Mouse (Mus musculus) stomach, embryonic 16.5 days (tissue): ENCODE measurements around the gene Olfr145. TPM values are rescaled to one million over a fixed set of nuclear protein-coding genes. Genes with fewer than 3 reads are reported as not detected.

Experiments used
- ATAC-seq: fragments of 200-750 bp; cut with Nextera tagmentation; 2 replicates; pipeline ENCODE4 v1.8.0; 2017; ENCODE audit warnings: moderate number of reproducible peaks, moderate TSS enrichment; ENCODE audit not compliant: insufficient read depth, low FRiP score
- H3K27ac ChIP-seq: fragments of 300-500 bp; sonication (generic); 2 replicates; pipeline ENCODE4 v1.5.1; 2014; ENCODE audit warnings: low read length
- H3K27me3 ChIP-seq: fragments of 300-500 bp; sonication (generic); 2 replicates; pipeline ENCODE4 v1.6.1; 2014; ENCODE audit warnings: low read length, control low read depth, mixed read lengths; ENCODE audit not compliant: control insufficient read depth, insufficient read depth
- H3K36me3 ChIP-seq: fragments of 300-500 bp; sonication (generic); 2 replicates; pipeline ENCODE4 v1.6.1; 2014; ENCODE audit warnings: low read length; ENCODE audit not compliant: control insufficient read depth, insufficient read depth
- H3K4me1 ChIP-seq: fragments of 300-500 bp; sonication (generic); 2 replicates; pipeline ENCODE4 v1.6.1; 2014; ENCODE audit warnings: low read length, control low read depth, mixed read lengths; ENCODE audit not compliant: control insufficient read depth, insufficient read depth
- H3K4me2 ChIP-seq: fragments of 300-500 bp; sonication (generic); 2 replicates; pipeline ENCODE4 v1.6.1; 2014; ENCODE audit warnings: low read depth, low read length, mixed read lengths
- H3K4me3 ChIP-seq: fragments of 300-500 bp; sonication (generic); replicated peaks from 2 replicates; pipeline ENCODE4 v1.5.1; 2014; ENCODE audit warnings: mild to moderate bottlenecking, low read length
- H3K9ac ChIP-seq: fragments of 300-500 bp; sonication (generic); 2 replicates; pipeline ENCODE4 v1.6.1; 2014; ENCODE audit warnings: low read length
- H3K9me3 ChIP-seq: fragments of 300-500 bp; sonication (generic); replicated peaks from 2 replicates; pipeline ENCODE4 v1.6.1; 2016; ENCODE audit warnings: low read length, control low read depth; ENCODE audit not compliant: control insufficient read depth
- WGBS: fragments of 180-500 bp; shearing (Covaris S2); extraction: QIAGEN DNeasy Blood & Tissue Kit; methylation state at CpG from one replicate; pipeline ENCODE4 v1.1.7; 2014; 5-methylcytosine and 5-hydroxymethylcytosine counted together
- polyA plus RNA-seq: library from polyadenylated mRNA; unstranded; fragments of >200 nt; fragmentation: Nextera tagmentation; extraction: Ambion mirVana; gene quantifications from 2 replicates; pipeline ENCODE4 v1.2.1, GENCODE M21; 2015

Gene Olfr145
- polyA plus RNA-seq, result not detected in 2 replicates

GRCm38 (mm10) chr9:37896661-37897060, at the start of gene Olfr145:
TSS of gene Olfr145 (plus strand) at chr9:37896724.
- Histone ChIP-seq H3K27me3 (no peaks in the 10 kb centered on the region), H3K9me3 (no peaks in the 10 kb centered on the region), H3K4me2 (no peak within 1 kb of the TSS), H3K27ac (no peak within 1 kb of the TSS), H3K4me3 (no peak within 1 kb of the TSS), H3K4me1 (no peaks in the 10 kb centered on the region), H3K9ac (no peak within 1 kb of the TSS), H3K36me3 (no peaks in the 10 kb centered on the region)
- WGBS, result 43% methylated on average over 2 of the region's 2 CpGs
- ATAC-seq, result no peak

GRCm38 (mm10) chr9:37849267-37849666, 47.3 kb upstream of the Olfr145 start:
- WGBS, result 79% methylated on average over 2 of the region's 2 CpGs
- Histone ChIP-seq H3K4me2 (no peak overlapping the region), H3K4me3 (no peak overlapping the region), H3K27ac (no peak overlapping the region), H3K36me3 (no peaks in the 10 kb centered on the region), H3K9me3 (no peaks in the 10 kb centered on the region), H3K4me1 (no peaks in the 10 kb centered on the region), H3K9ac (no peak overlapping the region), H3K27me3 (no peaks in the 10 kb centered on the region)
- no peak for ATAC-seq

- ATAC-seq, result no peak
- Histone ChIP-seq H3K27ac (no peak within 1 kb of the TSS), H3K9me3 (no peaks in the 10 kb centered on the region), H3K4me2 (no peak within 1 kb of the TSS), H3K4me3 (no peak within 1 kb of the TSS), H3K9ac (no peak within 1 kb of the TSS), H3K36me3 (no peaks in the 10 kb centered on the region), H3K4me1 (no peaks in the 10 kb centered on the region), H3K27me3 (no peaks in the 10 kb centered on the region)
- WGBS, result 76% methylated on average over 4 of the region's 4 CpGs
Measured at GRCm38 (mm10) chr9:37853969-37854368, 42.6 kb upstream of the Olfr145 start, which contains the start of gene Olfr877. TSS of gene Olfr877 (plus strand) at chr9:37854269.

- Histone ChIP-seq H3K36me3 (no peaks in the 10 kb centered on the region), H3K27ac (no peak overlapping the region), H3K4me3 (no peak overlapping the region), H3K4me1 (no peaks in the 10 kb centered on the region), H3K9ac (no peak overlapping the region), H3K9me3 (no peaks in the 10 kb centered on the region), H3K4me2 (no peak overlapping the region), H3K27me3 (no peaks in the 10 kb centered on the region)
- ATAC-seq, result no peak
- WGBS, result 57% methylated on average over 1 of the region's 1 CpGs
Measured at GRCm38 (mm10) chr9:37863325-37863724, 33.2 kb upstream of the Olfr145 start.

- ATAC-seq, result no peak
- Histone ChIP-seq H3K9me3 (no peaks in the 10 kb centered on the region), H3K4me3 (no peak overlapping the region), H3K36me3 (no peaks in the 10 kb centered on the region), H3K9ac (no peak overlapping the region), H3K4me1 (no peaks in the 10 kb centered on the region), H3K27me3 (no peaks in the 10 kb centered on the region), H3K4me2 (no peak overlapping the region), H3K27ac (no peak overlapping the region)
- 68% methylated on average over 1 of the region's 1 CpGs for WGBS
Measured at GRCm38 (mm10) chr9:37870246-37870645, 26.3 kb upstream of the Olfr145 start.

GRCm38 (mm10) chr9:37871097-37871496, 25.4 kb upstream of the Olfr145 start:
- ATAC-seq, result no peak
- H3K36me3 ChIP-seq, result no peaks in the 10 kb centered on the region
- H3K4me2 ChIP-seq, result no peak overlapping the region
- WGBS, result 76% methylated on average over 1 of the region's 1 CpGs
- no peak overlapping the region for H3K9ac ChIP-seq
- no peaks in the 10 kb centered on the region for H3K9me3 ChIP-seq
- H3K4me3 ChIP-seq, result no peak overlapping the region
- no peak overlapping the region for H3K27ac ChIP-seq
- no peaks in the 10 kb centered on the region for H3K4me1 ChIP-seq
- no peaks in the 10 kb centered on the region for H3K27me3 ChIP-seq

- no peak overlapping the region for H3K4me2 ChIP-seq
- H3K9ac ChIP-seq, result no peak overlapping the region
- no peaks in the 10 kb centered on the region for H3K4me1 ChIP-seq
- H3K36me3 ChIP-seq, result no peaks in the 10 kb centered on the region
- H3K27me3 ChIP-seq, result no peaks in the 10 kb centered on the region
- H3K9me3 ChIP-seq, result no peaks in the 10 kb centered on the region
- ATAC-seq, result no peak
- WGBS, result 52% methylated on average over 1 of the region's 1 CpGs
- H3K4me3 ChIP-seq, result no peak overlapping the region
- no peak overlapping the region for H3K27ac ChIP-seq
Measured at GRCm38 (mm10) chr9:37871536-37871935, 25.0 kb upstream of the Olfr145 start.

GRCm38 (mm10) chr9:37890960-37891359, 5.6 kb upstream of the Olfr145 start:
- 32% methylated on average over 2 of the region's 2 CpGs for WGBS

GRCm38 (mm10) chr9:37905555-37905954, 9.0 kb downstream of the Olfr145 start:
- 51% methylated on average over 3 of the region's 3 CpGs for WGBS
- H3K36me3 ChIP-seq, result no peaks in the 10 kb centered on the region
- no peak for ATAC-seq
- no peaks in the 10 kb centered on the region for H3K4me1 ChIP-seq
- no peak overlapping the region for H3K4me3 ChIP-seq
- H3K9me3 ChIP-seq, result no peaks in the 10 kb centered on the region
- no peak overlapping the region for H3K4me2 ChIP-seq
- H3K27ac ChIP-seq, result no peak overlapping the region
- H3K27me3 ChIP-seq, result no peaks in the 10 kb centered on the region
- H3K9ac ChIP-seq, result no peak overlapping the region

More at GRCm38 (mm10) chr9:37890960-37891359, 5.6 kb upstream of the Olfr145 start:
- Histone ChIP-seq H3K4me2 (no peak overlapping the region), H3K9ac (no peak overlapping the region), H3K9me3 (no peaks in the 10 kb centered on the region), H3K4me3 (no peak overlapping the region), H3K27ac (no peak overlapping the region), H3K36me3 (no peaks in the 10 kb centered on the region), H3K4me1 (no peaks in the 10 kb centered on the region), H3K27me3 (no peaks in the 10 kb centered on the region)
- no peak for ATAC-seq

GRCm38 (mm10) chr9:37917540-37917939, 21.0 kb downstream of the Olfr145 start, which contains the start of gene Olfr878:
TSS of gene Olfr878 (plus strand) at chr9:37917840.
- no peak within 1 kb of the TSS for H3K4me3 ChIP-seq
- H3K9ac ChIP-seq, result no peak within 1 kb of the TSS
- no peaks in the 10 kb centered on the region for H3K36me3 ChIP-seq
- H3K4me1 ChIP-seq, result no peaks in the 10 kb centered on the region
- no peaks in the 10 kb centered on the region for H3K9me3 ChIP-seq
- WGBS, result 65% methylated on average over 2 of the region's 2 CpGs
- ATAC-seq, result no peak
- no peak within 1 kb of the TSS for H3K27ac ChIP-seq
- no peaks in the 10 kb centered on the region for H3K27me3 ChIP-seq
- H3K4me2 ChIP-seq, result no peak within 1 kb of the TSS
